Mouse (Mus musculus) gastrocnemius, postnatal 14 days (tissue): ENCODE measurements around the gene Psors1c2. TPM values are rescaled to one million over a fixed set of nuclear protein-coding genes. Genes with fewer than 3 reads are reported as not detected.

Experiments used
- DNase-seq: peaks from one replicate; pipeline ENCODE4 v3.0.0; 2021; ENCODE audit warnings: mixed read lengths
- intact Hi-C: fragments of 180-260 bp; cut with DNase I; formaldehyde crosslinking; loops from one replicate; pipeline ENCODE4 v1.15.1; 2025; ENCODE audit warnings: low total_unique reads
- total RNA-seq, 2 experiments: library from RNA; stranded (reverse); gene quantifications; 2 replicates each; pipeline ENCODE4 v1.2.3; 2021

Psors1c2 gene
- total RNA-seq, 2 experiments from 2014 or later = not detected

- intact Hi-C loops = no loop called here
These were observed 18.9 kb downstream of the Psors1c2 start, which contains the start of gene Cdsn for GRCm38 (mm10) chr17:35551881-35552414. TSS of gene Cdsn (plus strand) at chr17:35552128.

GRCm38 (mm10) chr17:35554321-35554720, 21.3 kb downstream of the Psors1c2 start:
- intact Hi-C loops = no loop called here

More at GRCm38 (mm10) chr17:35551881-35552414, 18.9 kb downstream of the Psors1c2 start, which contains the start of gene Cdsn:
- no peak for DNase-seq

GRCm38 (mm10) chr17:35554761-35555397, 21.9 kb downstream of the Psors1c2 start:
- DNase-seq = no peak
- intact Hi-C loops = no loop called here

More at GRCm38 (mm10) chr17:35554321-35554720, 21.3 kb downstream of the Psors1c2 start:
- DNase-seq = no peak

DNA sequence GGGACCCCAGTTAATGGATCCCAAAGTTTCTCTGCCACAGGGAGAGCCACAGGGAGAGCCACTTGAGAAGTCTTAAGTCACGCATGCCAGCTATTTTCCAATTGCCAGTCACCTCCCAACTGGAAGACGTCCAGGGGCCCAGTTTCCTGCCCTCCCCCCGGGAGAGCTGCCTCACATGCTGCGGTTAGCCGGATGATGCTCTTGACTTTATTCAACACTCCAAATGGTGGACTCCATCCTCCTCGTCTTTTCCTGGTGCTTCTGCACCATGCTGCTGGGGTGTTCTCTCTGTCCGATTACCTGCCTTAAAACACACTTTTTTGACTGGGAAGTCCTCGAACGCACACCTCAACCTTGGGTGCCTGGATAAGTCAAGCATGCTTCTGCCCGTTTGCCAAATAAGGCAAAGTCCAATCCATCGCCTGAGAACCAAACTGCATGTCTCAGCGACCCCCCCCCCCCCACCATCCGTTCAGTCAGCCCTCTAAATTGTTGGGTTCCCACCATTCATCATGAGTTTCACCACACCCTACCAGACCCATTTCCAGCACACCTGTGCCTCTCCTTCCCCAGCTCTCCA, 23.3 kb downstream of the Psors1c2 start:
- no peak for DNase-seq
- intact Hi-C loops = no loop called here

DNA sequence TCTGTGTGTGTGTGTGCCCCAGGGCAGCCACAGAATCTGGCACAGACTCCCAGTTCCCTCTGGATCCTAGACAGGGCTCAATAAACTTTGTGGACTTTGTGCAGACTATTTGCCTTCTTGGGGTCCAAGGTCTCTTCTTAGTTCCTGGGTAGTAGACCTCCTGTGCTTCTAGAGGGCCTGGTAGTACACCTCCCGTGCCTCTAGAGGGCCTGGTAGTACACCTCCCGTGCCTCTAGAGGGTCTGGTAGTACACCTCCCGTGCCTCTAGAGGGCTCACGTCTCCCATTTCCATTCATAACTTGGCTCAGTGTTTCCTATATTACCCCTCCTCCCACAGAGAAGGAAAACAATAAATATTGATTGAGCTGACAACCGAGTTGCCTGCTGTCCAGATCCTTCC, 23.8 kb downstream of the Psors1c2 start:
- DNase-seq = no peak
- intact Hi-C loops = no loop called here

GRCm38 (mm10) chr17:35557351-35557750, 24.4 kb downstream of the Psors1c2 start:
- intact Hi-C loops = no loop called here
- no peak for DNase-seq

DNA sequence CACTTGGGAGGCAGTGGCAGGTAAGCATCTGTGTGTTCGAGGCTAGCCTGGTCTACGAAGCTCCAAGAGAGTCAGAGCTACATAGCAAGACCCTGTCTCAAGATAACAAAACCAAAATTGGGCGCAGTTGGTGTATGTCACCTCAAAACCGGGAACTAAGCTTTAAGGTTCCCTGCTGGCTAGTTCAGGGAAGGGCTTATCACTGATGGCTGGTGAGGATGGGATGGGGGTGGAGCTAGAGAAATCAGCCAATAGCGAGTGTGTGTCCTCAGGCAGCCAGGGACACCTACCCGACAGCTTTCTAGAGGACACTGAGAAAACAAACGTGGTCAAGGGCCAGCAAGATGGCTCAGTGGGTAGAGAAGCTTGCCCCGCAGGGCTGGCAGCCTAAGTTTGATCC, 25.2 kb downstream of the Psors1c2 start:
- no peak for DNase-seq
- intact Hi-C loops = no loop called here

GRCm38 (mm10) chr17:35567150-35567549, 34.1 kb downstream of the Psors1c2 start, which contains the start of gene 2300002M23Rik:
TSS of gene 2300002M23Rik (plus strand) at chr17:35567450.
- intact Hi-C loops = no loop called here
- no peak for DNase-seq

DNA sequence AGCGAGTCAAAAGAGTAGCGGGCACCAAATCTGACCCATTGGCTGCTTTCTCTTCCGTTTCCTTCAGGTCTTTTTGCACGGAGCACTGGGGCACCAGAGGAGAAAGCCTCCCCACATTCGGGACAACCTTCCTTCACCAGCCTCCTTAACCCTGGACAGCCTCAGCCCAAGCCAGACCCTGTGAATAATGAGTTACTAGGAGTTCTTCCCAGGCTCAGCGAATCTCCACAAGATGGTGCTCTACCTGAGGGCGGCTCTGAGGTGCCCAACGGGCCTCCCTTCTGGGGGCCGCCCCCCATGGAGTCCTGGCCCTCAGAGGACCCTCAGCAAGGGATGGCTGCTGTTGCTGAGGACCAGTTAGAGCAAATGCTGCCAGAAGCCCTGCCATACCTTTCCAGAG, 34.8 kb downstream of the Psors1c2 start:
- DNase-seq = no peak
- intact Hi-C loops = no loop called here

GRCm38 (mm10) chr17:35569091-35569944, 36.3 kb downstream of the Psors1c2 start:
- DNase-seq = no peak
- intact Hi-C loops = no loop called here

- DNase-seq = no peak
These were observed 37.8 kb downstream of the Psors1c2 start for GRCm38 (mm10) chr17:35570836-35571235.

GRCm38 (mm10) chr17:35571477-35571876, 38.5 kb downstream of the Psors1c2 start:
- DNase-seq = no peak
- intact Hi-C loops = no loop called here

More at GRCm38 (mm10) chr17:35570836-35571235, 37.8 kb downstream of the Psors1c2 start:
- intact Hi-C loops = no loop called here

- peak; percentile 71 for DNase-seq
- intact Hi-C loops = no loop called here
These were observed 45.2 kb downstream of the Psors1c2 start for GRCm38 (mm10) chr17:35578211-35578610.

DNA sequence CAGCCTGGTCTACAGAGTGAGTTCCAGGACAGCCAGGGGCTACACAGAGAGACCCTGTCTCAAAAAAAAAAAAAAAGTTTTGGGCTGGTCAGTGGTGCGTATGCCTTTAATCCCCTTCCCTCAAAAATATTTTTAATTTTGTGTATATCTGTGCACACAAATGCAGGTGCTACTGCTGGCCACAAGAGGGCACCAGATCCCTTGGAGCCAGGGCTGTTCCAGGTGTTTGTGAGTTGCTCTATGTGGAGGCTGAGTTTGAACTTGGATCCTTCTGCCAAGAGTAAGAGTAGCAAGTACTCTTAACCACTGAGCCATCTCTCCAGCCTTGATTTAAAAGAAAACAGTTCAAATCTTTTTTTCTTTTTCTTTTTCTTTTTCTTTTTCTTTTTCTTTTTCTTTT, 49.9 kb downstream of the Psors1c2 start:
- no peak for DNase-seq
- intact Hi-C loops = no loop called here

Other genes with a start within 250 kb of the Psors1c2 start
- under 1 TPM; 0.18 to 0.47 TPM for gene H2-Q1, start 212.8 kb upstream of the Psors1c2 start, total RNA-seq
- gene H2-Q2, start 191.0 kb upstream of the Psors1c2 start, total RNA-seq = under 1 TPM; 0.33 to 0.58 TPM
- gene H2-Q4, start 153.6 kb upstream of the Psors1c2 start, total RNA-seq = 1 to 10 TPM; 3.0 to 4.1 TPM
- under 1 TPM in 1 of 2 experiments, not detected in 1; 0.10 TPM for gene H2-Q6, start 108.4 kb upstream of the Psors1c2 start, total RNA-seq
- under 1 TPM; 0.35 to 0.64 TPM for gene H2-Q7, start 94.0 kb upstream of the Psors1c2 start, total RNA-seq
- gene H2-Q10, start 63.1 kb upstream of the Psors1c2 start, total RNA-seq = under 1 TPM in 1 of 2 experiments, not detected in 1; 0.09 TPM
- gene Pou5f1, start 27.2 kb upstream of the Psors1c2 start, total RNA-seq = not detected
- gene Tcf19, start 16.4 kb upstream of the Psors1c2 start, total RNA-seq = 1 to 10 TPM; 4.5 to 5.4 TPM
- 1 to 10 TPM; 2.6 to 3.3 TPM for gene Cchcr1, start 16.1 kb upstream of the Psors1c2 start, total RNA-seq
- under 1 TPM; 0.09 to 0.29 TPM for gene Cdsn, start 18.9 kb downstream of the Psors1c2 start, total RNA-seq
- not detected for gene 2300002M23Rik, start 34.2 kb downstream of the Psors1c2 start, total RNA-seq
- gene Sfta2, start 68.3 kb downstream of the Psors1c2 start, total RNA-seq = not detected
- not detected for gene Gm9573, start 93.4 kb downstream of the Psors1c2 start, total RNA-seq
- gene Mucl3, start 110.5 kb downstream of the Psors1c2 start, total RNA-seq = not detected
- 10 to 100 TPM; 15.7 to 16.6 TPM for gene Vars2, start 134.4 kb downstream of the Psors1c2 start, total RNA-seq
- gene Gtf2h4, start 140.5 kb downstream of the Psors1c2 start, total RNA-seq = 10 to 100 TPM; 16.1 to 19.4 TPM
- gene Ddr1, start 171.4 kb downstream of the Psors1c2 start, total RNA-seq = 10 to 100 TPM; 20.3 to 23.4 TPM